Mouse (Mus musculus) stomach, postnatal 0 days (tissue): ENCODE measurements around the gene Dnah12.

Experiments used
- CTCF ChIP-seq: IDR thresholded peaks from 2 replicates; pipeline ENCODE4 v1.5.1; 2016; ENCODE audit warnings: antibody characterized with exemption, low read depth, mild to moderate bottlenecking, moderate library complexity
- EP300 ChIP-seq: optimal IDR thresholded peaks from 2 replicates; pipeline ENCODE3; 2016; ENCODE audit warnings: antibody characterized with exemption

DNA sequence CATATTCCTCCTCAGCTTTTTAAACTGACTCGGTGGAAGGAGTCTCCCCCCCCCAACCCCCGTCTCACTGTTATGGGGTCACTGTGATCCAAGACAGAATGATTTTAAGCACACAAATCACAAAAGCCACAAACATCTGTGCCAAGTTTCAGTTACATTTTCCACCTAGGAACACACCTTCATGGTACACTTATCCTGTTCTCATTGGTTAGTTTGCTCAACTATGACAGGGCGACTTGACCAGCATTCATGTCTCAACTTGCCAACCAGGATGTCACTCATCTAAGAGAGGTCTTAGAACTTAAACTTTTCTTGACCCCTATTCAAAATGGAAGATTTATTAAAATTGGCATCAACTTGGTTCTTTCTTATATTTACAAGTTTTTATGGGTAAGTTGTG, 31.8 kb downstream of the Dnah12 start:
- no peak for TF ChIP-seq CTCF
- TF ChIP-seq EP300, result no peak
